Mouse (Mus musculus) heart, postnatal 36 days (tissue): ENCODE results near the gene Krt1. TPM values are rescaled to one million over a fixed set of nuclear protein-coding genes. Genes with fewer than 3 reads are reported as not detected.

Experiments
- DNase-seq, 2 experiments: peaks; one replicate each; pipeline ENCODE4 v3.0.0; 2021 to 2022
- intact Hi-C: fragments of 180-260 bp; cut with DNase I; formaldehyde crosslinking; loops from one replicate; pipeline ENCODE4 v1.15.1; 2025
- total RNA-seq, 2 experiments: library from RNA; stranded (reverse); gene quantifications; 2 replicates each; pipeline ENCODE4 v1.2.3; 2021

Krt1 gene
- not detected for total RNA-seq

DNA sequence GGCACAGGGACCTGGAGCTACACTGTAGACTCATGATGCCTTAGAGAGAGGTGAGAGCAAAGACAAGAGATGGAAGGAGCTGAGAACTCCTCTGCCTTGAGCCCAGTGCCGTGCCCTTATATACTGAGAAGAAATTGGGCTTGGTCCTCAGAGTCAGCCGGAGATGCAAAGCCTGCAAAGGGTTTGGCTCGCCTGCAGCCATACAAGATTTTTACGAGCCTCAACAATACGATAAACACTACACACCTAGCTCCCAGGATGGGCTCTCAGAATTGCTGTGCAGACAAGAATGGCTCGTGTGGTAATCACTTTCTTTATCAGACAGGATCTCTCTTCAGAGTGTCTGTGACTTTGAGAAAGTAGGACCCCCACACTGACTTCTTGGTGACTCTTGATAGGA, at the start of gene Krt1:
Gene Krt1, minus strand, starts transcription at position 101 of the 400 bp plus-strand sequence.
- intact Hi-C loops, result no loop called here

GRCm38 (mm10) chr15:101895216-101895615, 44.6 kb upstream of the Krt1 start:
- intact Hi-C loops, result no loop called here
- DNase-seq, result no peak

More for the DNA sequence above, at the start of gene Krt1:
- DNase-seq, result no peak

DNA sequence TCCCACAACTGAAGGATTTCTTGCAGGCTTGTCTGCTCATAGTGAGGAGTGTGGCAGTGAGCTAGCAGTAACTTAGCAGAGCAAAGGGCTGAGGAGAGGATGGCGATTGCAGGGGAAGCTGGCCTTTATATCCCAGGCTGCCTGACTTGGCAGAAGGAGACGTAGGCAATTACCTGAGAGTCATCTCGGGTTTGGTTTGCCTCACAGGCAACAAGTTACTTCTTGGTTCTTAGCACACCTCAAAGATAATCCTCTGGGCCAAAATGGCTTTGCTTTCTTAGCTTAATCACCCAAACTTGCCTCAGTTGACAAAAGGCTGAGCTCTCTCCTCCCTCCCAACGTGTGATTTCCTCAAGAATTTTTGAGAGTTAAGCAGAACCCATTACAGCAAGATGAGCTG, 42.2 kb upstream of the Krt1 start, which contains the start of gene Krt76:
Gene Krt76, minus strand, starts transcription at position 101 of the 400 bp plus-strand sequence.
- intact Hi-C loops, result no loop called here
- no peak for DNase-seq

- DNase-seq, result no peak
- intact Hi-C loops, result no loop called here
These were observed 29.2 kb upstream of the Krt1 start for GRCm38 (mm10) chr15:101879776-101880175.

DNA sequence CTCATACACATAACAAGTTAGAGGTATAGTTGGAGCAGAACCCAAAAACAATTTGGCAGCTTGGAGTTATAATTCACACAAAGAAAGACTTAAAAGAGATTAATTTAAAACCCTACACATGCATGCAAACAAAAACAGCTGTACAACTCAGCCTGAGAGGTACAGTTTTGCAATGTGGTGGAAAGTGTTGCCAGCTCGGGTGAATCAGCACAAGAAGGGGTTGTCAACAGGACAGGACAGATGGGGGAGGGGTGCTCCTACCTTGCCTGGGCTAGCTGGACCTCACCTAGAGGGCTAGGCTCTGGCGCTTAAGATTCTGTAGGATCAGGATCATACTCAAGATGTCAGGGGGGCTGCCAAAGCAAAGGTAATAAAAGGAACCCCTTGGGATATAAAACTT, 27.4 kb upstream of the Krt1 start:
- intact Hi-C loops, result no loop called here
- DNase-seq, result no peak

- DNase-seq, result no peak
- intact Hi-C loops, result no loop called here
These were observed 23.8 kb upstream of the Krt1 start for GRCm38 (mm10) chr15:101874383-101874782.

DNA sequence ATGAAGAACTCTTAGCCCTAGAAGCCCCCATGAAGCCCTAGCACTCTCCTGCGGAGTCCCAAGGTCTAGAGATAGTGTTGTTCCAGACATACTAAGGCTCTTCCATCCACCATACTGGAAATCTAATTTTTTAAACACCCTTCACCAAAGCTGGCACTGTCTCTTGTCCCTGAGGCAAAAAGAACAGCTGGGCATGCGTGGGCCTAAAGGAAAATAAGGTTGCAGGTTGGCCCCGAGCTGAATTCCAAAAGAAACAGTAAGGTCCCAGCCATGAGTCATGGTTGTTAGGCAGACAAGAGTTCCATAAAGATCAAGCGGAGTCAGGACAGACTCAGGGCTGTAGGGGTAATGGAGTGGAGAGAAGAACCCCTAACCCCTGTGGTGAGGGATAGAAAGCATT, 22.6 kb upstream of the Krt1 start:
- no peak for DNase-seq
- intact Hi-C loops, result no loop called here

DNA sequence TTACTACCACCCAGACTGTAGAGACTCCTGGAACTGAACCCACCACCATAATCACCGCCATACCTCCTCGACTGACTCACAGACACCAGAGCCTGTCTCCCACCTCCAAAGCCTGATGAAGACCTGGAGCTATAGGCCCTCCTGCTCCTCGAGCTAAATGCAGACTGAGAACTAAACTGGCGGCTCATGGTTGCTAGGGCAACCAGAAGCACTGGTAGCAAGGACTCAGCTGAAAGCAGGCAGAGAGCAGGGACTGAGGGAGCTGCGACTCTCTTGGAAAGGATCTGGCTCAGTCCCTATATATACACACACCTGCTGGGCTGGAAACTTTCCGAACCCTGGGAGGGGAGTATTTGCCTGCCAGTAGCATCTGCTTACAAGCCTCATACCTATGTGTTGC, 18.8 kb upstream of the Krt1 start, which contains the start of gene Krt77:
Gene Krt77, minus strand, starts transcription at position 275 of the 400 bp plus-strand sequence.
- DNase-seq, result no peak
- intact Hi-C loops, result no loop called here

DNA sequence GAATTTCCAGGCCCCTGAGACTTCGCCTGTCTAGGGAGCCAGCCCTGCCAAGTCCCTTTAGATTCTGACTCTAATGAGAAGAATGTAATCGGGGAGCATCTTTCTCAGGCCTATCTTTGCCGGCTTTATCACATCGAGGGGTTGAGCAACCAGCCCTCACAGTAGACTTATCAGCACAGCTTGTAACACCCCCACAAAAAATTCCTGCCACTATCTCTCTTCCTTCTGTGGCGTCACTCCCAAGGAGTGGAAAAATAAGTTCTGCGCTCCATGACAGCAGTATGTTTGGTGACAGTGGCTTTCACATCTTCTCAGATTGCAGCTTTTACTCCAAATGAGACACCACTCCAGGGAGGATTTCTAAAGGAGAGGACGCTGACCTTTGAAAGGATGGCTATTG, 16.2 kb upstream of the Krt1 start:
- intact Hi-C loops, result no loop called here
- DNase-seq, result no peak

DNA sequence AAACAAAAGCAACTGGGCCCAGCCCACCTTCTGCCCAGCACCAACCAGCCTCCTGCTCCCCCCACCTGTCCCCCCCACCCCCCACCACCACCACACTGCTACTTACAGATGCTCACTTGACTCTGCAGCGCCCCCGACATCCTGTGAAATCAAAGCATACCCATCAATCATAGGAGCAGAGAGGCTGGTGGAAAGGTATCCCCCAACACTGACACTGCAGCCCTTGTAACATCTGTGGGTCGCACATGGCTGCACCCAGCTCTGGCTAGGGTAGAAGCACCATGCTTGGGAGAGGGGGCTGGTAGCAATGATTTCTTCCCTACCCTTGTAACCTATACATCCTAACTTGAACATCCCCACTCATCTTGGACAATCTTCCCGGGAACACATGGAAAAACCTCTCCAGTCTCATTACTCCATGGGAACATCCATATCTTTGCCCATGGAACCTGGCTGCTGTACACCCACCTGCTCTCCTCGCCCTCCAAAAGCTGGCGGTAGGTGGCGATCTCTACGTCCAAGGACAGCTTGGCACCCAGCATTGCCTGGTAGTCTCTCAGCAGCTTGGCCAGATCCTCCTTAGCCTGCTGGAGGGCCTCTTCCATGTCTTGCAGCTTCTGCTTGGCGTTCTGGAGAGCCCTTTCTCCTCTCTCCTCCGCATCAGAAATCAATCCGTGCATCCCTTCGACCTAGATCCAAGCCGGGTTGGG, 10.0 kb upstream of the Krt1 start:
- DNase-seq, result no peak
- intact Hi-C loops, result no loop called here

DNA sequence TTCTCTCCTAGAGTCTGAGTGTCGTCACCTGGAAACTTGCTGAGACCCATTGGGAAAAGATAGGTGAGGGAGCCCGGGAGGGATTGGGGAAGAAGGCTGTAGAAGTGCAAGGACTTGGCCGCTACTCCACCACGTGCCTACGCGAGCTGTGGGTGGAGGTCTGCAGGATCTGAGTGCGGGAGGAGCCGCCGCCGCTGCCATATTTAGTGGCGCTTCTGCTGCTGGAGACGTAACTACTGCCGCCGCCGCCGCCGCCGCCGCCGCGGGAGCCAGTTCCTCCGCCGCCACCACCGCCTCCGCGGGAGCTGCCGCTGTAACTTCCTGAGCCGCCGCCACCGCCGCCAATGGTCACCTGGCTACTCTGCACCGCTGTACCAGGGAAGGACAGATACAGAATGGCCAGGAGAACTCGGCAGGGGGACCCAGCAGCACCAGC, 9.2 kb upstream of the Krt1 start:
- intact Hi-C loops, result no loop called here
- peak; percentile 18 to 41 for DNase-seq

GRCm38 (mm10) chr15:101858673-101859425, 8.3 kb upstream of the Krt1 start:
- intact Hi-C loops, result no loop called here
- DNase-seq, result no peak

DNA sequence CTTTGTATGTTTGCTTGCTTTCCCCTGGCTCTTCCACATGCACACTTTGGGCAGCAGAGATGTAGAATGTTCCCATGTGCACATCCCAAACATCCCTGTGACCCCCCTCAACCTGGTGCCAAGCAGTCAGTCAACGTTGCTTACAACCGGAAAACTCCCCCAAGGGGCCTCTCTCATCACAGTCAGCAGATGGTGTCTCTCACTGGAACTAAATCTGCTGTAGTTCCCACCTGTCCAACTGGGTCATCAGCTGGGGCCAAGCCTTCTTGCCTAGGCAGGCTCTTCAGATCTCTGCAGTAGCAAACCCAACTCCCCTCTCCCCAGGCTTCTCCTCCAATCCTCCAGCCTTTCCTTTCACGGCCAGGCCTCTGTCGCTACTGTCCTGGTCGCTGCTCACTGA, 6.1 kb upstream of the Krt1 start:
- intact Hi-C loops, result no loop called here
- DNase-seq, result no peak

DNA sequence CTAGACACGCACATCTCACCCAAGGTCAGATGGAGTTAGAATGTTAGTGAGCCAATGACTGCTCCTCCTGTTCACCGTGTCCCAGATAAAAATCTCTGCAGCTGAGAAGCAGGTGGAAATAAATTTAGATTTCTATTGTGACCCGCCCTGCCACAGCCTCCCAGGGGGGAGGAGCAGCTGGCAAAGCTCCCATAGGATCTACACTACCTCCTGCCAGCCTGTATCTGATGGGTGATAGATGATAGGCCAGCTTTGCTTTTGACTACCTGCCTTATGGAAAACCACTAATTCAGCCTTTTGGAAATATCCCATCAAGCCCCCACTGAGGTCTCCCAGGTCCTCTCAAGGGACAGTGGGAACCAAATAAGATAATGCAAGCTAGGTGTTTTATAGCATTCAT, 5.1 kb upstream of the Krt1 start:
- intact Hi-C loops, result no loop called here
- DNase-seq, result no peak

- DNase-seq, result no peak
- intact Hi-C loops, result no loop called here
These were observed 3.7 kb upstream of the Krt1 start for GRCm38 (mm10) chr15:101854294-101854693.

GRCm38 (mm10) chr15:101852571-101852970, 2.0 kb upstream of the Krt1 start:
- intact Hi-C loops, result no loop called here
- no peak for DNase-seq

DNA sequence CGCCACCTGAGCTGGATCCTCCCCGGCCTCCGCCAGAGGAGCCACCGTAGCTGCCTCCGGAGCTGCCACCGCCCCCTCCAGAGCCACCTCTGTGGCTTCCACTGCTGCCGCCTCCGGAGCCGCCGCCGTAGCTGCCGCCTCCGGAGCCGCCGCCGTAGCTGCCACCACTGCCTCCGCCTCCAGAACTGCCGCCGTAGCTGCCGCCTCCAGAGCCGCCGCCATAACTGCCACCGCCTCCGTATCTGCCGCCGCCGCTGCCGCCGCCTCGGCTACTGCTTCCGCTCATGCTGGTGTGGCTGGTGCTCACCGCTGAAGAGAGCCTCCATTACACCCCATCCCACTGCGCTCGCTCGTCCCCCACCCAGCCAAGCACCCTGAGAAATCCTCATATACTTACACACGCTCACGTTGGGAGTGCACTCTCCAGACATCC, 4.6 kb downstream of the Krt1 start:
- intact Hi-C loops, result no loop called here
- DNase-seq, result peak; percentile 17 to 18

DNA sequence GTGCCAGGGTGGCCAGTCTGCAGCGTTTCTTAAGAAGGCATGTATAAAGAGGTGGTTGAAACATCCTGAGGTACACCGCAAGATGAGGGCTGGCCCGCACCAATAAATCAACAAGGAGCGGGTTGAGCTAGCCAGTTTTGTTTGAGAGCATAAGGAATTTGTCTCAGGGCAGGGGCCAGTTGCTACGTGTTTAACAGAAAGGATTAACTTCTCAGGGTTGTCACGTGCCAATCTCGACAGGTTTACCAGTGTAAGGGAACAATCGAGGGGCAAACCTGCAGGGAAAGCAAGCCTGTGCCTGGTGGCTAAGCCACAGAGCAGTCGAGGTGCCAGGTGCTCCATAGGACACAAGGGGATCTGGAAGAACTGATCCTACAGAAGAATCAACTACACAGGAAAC, 7.4 kb downstream of the Krt1 start:
- intact Hi-C loops, result no loop called here
- no peak for DNase-seq

GRCm38 (mm10) chr15:101834784-101835328, 15.7 kb downstream of the Krt1 start:
- intact Hi-C loops, result no loop called here
- no peak for DNase-seq

DNA sequence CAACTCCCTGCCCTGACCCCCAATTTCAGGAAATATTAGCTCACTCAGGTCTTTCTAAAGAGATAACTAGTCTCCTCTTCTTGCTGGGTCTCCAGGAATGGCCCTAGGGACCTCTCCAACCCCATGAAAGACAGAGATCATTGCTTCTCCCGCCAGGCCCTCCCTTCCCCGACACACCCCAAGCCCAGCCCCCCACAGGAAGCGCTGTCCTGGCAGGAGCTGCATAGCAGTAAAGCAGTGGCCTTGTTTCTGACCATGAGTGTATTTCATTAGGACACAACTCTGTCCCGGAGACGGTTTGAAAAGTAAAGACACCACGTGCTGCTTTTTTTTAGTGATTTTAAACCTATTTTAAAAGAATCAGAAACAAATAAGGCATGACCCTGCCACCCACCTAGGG, 17.5 kb downstream of the Krt1 start:
- no peak for DNase-seq
- intact Hi-C loops, result no loop called here

DNA sequence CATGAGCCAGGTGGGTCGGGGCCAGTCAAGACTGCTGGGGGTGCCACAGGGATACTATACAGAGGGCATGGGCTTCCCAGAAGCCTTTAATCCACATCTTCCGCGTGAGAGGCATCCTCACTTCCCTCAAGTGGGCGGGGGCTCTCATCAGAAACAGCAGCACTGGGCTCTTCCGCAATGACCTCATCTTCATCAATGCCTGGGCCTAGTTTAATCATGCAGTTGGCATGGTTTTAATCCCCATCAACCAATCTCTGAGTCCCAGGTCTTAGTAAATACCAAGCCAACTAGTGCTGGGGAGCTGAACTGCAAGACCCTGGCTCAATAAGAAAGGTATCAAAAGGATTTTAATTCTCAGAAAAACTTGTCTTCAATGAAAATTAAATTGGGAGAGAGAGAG, 21.2 kb downstream of the Krt1 start:
- intact Hi-C loops, result no loop called here
- no peak for DNase-seq

GRCm38 (mm10) chr15:101821786-101822185, 28.8 kb downstream of the Krt1 start:
- intact Hi-C loops, result no loop called here
- DNase-seq, result no peak
